Mouse (Mus musculus) C2C12 (cell line): Measurements from ENCODE around the gene Vmn2r77. TPM values are rescaled to one million over a fixed set of nuclear protein-coding genes. Genes with fewer than 3 reads are reported as not detected.

Experiments
- H3K27me3 ChIP-seq: one replicate; pipeline ENCODE4 v1.6.1; 2011; ENCODE audit not compliant: control insufficient read depth, insufficient read depth, insufficient read length
- H3K36me3 ChIP-seq: one replicate; pipeline ENCODE4 v1.6.1; 2011; ENCODE audit not compliant: control insufficient read depth, insufficient read depth
- H3K4me3 ChIP-seq: one replicate; pipeline ENCODE4 v1.5.1; 2011; ENCODE audit warnings: mild to moderate bottlenecking, control low read depth; ENCODE audit not compliant: poor library complexity, insufficient read depth, severe bottlenecking
- H3K79me2 ChIP-seq: one replicate; pipeline ENCODE4 v1.6.1; 2011; ENCODE audit not compliant: control insufficient read depth, insufficient read depth
- H3K79me3 ChIP-seq: one replicate; pipeline ENCODE4 v1.6.1; 2011; ENCODE audit warnings: low read depth, control low read depth
- H3ac ChIP-seq: one replicate; pipeline ENCODE3; 2011; ENCODE audit warnings: low read depth; ENCODE audit not compliant: control insufficient read depth, insufficient read length
- CEBPB ChIP-seq: IDR thresholded peaks from one replicate; pipeline ENCODE4 v1.6.1; 2011; ENCODE audit warnings: low read depth, mild to moderate bottlenecking, control low read depth, moderate library complexity
- CTCF ChIP-seq: IDR thresholded peaks from one replicate; pipeline ENCODE4 v1.5.1; 2011; ENCODE audit not compliant: control insufficient read depth, insufficient read depth, insufficient read length
- FOSL1 ChIP-seq: IDR thresholded peaks from one replicate; pipeline ENCODE4 v1.8.0; 2011; ENCODE audit warnings: mild to moderate bottlenecking, low read length; ENCODE audit not compliant: poor library complexity, insufficient read depth, severe bottlenecking
- MAX ChIP-seq: IDR thresholded peaks from one replicate; pipeline ENCODE4 v1.6.1; 2011; ENCODE audit warnings: mild to moderate bottlenecking, control low read depth
- MYOD1 ChIP-seq: IDR thresholded peaks from one replicate; pipeline ENCODE4 v1.6.1; 2011; ENCODE audit warnings: low read depth; ENCODE audit not compliant: control insufficient read depth, insufficient read length
- MYOG ChIP-seq: IDR thresholded peaks from one replicate; pipeline ENCODE4 v1.6.1; 2011; ENCODE audit not compliant: control insufficient read depth, insufficient read length; ENCODE audit errors: extremely low read depth
- USF1 ChIP-seq: IDR thresholded peaks from one replicate; pipeline ENCODE4 v1.6.1; 2011; ENCODE audit warnings: low read depth, mild to moderate bottlenecking, control low read depth, moderate library complexity
- polyA plus RNA-seq: library from polyadenylated mRNA; unstranded; fragments of >200 nt; fragmentation: generic; extraction: Trizol; gene quantifications from one replicate; pipeline ENCODE4 v1.2.1, GENCODE M21; 2012; ENCODE audit warnings: missing spikeins

Vmn2r77 gene
- polyA plus RNA-seq, 1 experiment, result not detected

DNA sequence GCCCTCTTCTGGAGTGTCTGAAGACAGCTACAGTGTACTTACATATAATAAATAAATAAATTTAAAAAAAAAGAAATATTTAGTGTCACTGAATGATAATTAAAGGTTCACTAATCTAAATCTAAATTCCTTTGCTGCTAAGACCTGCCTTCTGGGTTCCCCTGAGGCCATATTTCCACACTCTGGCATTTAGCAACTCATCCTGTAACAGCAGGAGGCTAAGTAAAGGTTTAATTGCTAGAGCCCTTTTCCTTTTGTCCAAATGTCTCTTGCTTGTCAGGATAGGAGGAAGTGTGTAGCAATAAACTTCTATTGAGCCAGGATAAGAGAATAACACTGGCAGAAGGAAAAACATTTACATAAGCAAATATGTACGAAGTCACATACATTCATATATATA is 21.6 kb downstream of the Vmn2r77 start:
- Histone ChIP-seq H3K4me3 (no peak overlapping the region), H3K36me3 (no peaks in the 10 kb centered on the region), H3K79me3 (no peaks in the 10 kb centered on the region), H3K27me3 (no peaks in the 10 kb centered on the region), H3K79me2 (no peaks in the 10 kb centered on the region), H3ac (no peak overlapping the region)
- no peak for TF ChIP-seq MAX
- TF ChIP-seq MYOG, result no peak
- no peak for TF ChIP-seq FOSL1
- no peak for TF ChIP-seq USF1
- no peak for TF ChIP-seq CEBPB
- TF ChIP-seq MYOD1, result no peak
- TF ChIP-seq CTCF, result no peak

Other genes with a start within 250 kb of the Vmn2r77 start
- not detected for gene Olfr295, start 211.2 kb upstream of the Vmn2r77 start, polyA plus RNA-seq
- not detected for gene Olfr294, start 178.4 kb upstream of the Vmn2r77 start, polyA plus RNA-seq
- gene Olfr293, start 146.0 kb upstream of the Vmn2r77 start, polyA plus RNA-seq, result not detected
- gene Olfr292, start 106.7 kb upstream of the Vmn2r77 start, polyA plus RNA-seq, result not detected
- not detected for gene Folh1, start 19.1 kb upstream of the Vmn2r77 start, polyA plus RNA-seq
- gene Vmn2r78, start 120.1 kb downstream of the Vmn2r77 start, polyA plus RNA-seq, result 0.15 TPM
- gene Vmn2r79, start 201.1 kb downstream of the Vmn2r77 start, polyA plus RNA-seq, result 0.35 TPM